Mouse (Mus musculus): ENCODE data around the gene Slc37a1. TPM values are rescaled to one million over a fixed set of nuclear protein-coding genes. Genes with fewer than 3 reads are reported as not detected.

Gene Slc37a1
- total and polyA plus RNA-seq, 3 experiments = 14.2 to 15.0 TPM; not detected in 1

- no peak for DNase-seq (ENCODE audit: low read depth, low spot score)
- no peak overlapping the region for H3K27ac ChIP-seq (ENCODE audit: control insufficient read depth, low read depth, low read length)
- H3K9ac ChIP-seq (ENCODE audit: control insufficient read depth, low read depth, low read length, poor library complexity, severe bottlenecking) = no peak overlapping the region
- peaks cover 4 to 28% of the 10 kb centered on the region in 2 experiments; a peak in 3 of 4 replicates for H3K4me1 ChIP-seq (ENCODE audit: control insufficient read depth in 1 of 2, insufficient read depth in 2 of 2, low read length in 2 of 2)
- no peaks in the 10 kb centered on the region; the same call in 1 of the 2 replicates for H3K79me2 ChIP-seq (ENCODE audit: control insufficient read depth, insufficient read depth, low read length, poor library complexity)
- peaks cover 0 to 10% of the 10 kb centered on the region in 2 experiments; a peak in 2 of 4 replicates for H3K36me3 ChIP-seq (ENCODE audit: control insufficient read depth in 1 of 2, insufficient read depth in 2 of 2, low read length in 2 of 2)
- H3K9me3 ChIP-seq (replicated peaks; ENCODE audit: insufficient read depth, low read length) = no peaks in the 10 kb centered on the region
- no peaks in the 10 kb centered on the region for H3K27me3 ChIP-seq (ENCODE audit: control insufficient read depth in 1 of 2, insufficient read depth in 2 of 2, low read length in 2 of 2)
- H3K4me3 ChIP-seq (ENCODE audit: control insufficient read depth in 1 of 2, insufficient read depth in 1 of 2, low read depth in 2 of 2, low read length in 2 of 2) = no peak overlapping the region
- no peak for TF ChIP-seq MEF2A (IDR thresholded peaks at IDR 0.05; ENCODE audit: extremely low read depth, insufficient replicate concordance, low read depth, low read length, poor library complexity, severe bottlenecking)
- no peak for TF ChIP-seq MYC (IDR thresholded peaks at IDR 0.05; ENCODE audit: low read depth, low read length)
- no peak for TF ChIP-seq GABPA (IDR thresholded peaks at IDR 0.05; ENCODE audit: low read depth, low read length)
- TF ChIP-seq HCFC1 (IDR thresholded peaks at IDR 0.05; ENCODE audit: low read depth, low read length) = no peak
- no peak for TF ChIP-seq TAL1 (IDR thresholded peaks at IDR 0.05; ENCODE audit: low read length)
- TF ChIP-seq POLR2AphosphoS5 (IDR thresholded peaks at IDR 0.05; ENCODE audit: borderline replicate concordance, low read depth, low read length) = no peak
- no peak for TF ChIP-seq TBP (IDR thresholded peaks at IDR 0.05; ENCODE audit: low read depth, low read length)
- no peak for TF ChIP-seq CTCF (IDR thresholded peaks at IDR 0.05 in 2 of 3, conservative IDR thresholded peaks at IDR 0.05 in 1 of 3; ENCODE audit: control insufficient read depth in 1 of 3, insufficient read depth in 1 of 3, low read depth in 2 of 3, low read length in 3 of 3, poor library complexity in 1 of 3, severe bottlenecking in 1 of 3)
- no peak for TF ChIP-seq USF1 (IDR thresholded peaks at IDR 0.05; ENCODE audit: low read depth, low read length)
- TF ChIP-seq TCF12 (IDR thresholded peaks at IDR 0.05; ENCODE audit: low read depth, low read length) = no peak
- no peak for TF ChIP-seq RAD21 (IDR thresholded peaks at IDR 0.05; ENCODE audit: low read depth, low read length)
- TF ChIP-seq MAFK (IDR thresholded peaks at IDR 0.05; ENCODE audit: borderline replicate concordance, low read depth, low read length) = no peak
- TF ChIP-seq CHD2 (IDR thresholded peaks at IDR 0.05; ENCODE audit: low read length) = no peak
- no peak for TF ChIP-seq KAT2A (conservative IDR thresholded peaks at IDR 0.05; ENCODE audit: low read depth, low read length)
Measured at GRCm38 (mm10) chr17:31290311-31290710, 3.7 kb downstream of the Slc37a1 start.

GRCm38 (mm10) chr17:31290859-31291258, 4.3 kb downstream of the Slc37a1 start:
- DNase-seq (ENCODE audit: low read depth, low spot score) = peak; percentile 28
- 0 out of 4 replicates have a peak, but pooled peaks of 1 of the 2 experiments have one; percentile 13 for TF ChIP-seq EP300 (IDR thresholded peaks at IDR 0.05; ENCODE audit: low read depth in 1 of 2, low read length in 2 of 2)
- TF ChIP-seq HCFC1 (IDR thresholded peaks at IDR 0.05; ENCODE audit: low read depth, low read length) = 0 out of 2 replicates have a peak, but pooled peaks have one; percentile 26
- no peak for TF ChIP-seq NELFE (IDR thresholded peaks at IDR 0.05; ENCODE audit: low read depth, low read length)
- H3K4me1 ChIP-seq (ENCODE audit: control insufficient read depth in 1 of 2, insufficient read depth in 2 of 2, low read length in 2 of 2) = peaks cover 4 to 28% of the 10 kb centered on the region in 2 experiments; a peak in 3 of 4 replicates
- no peak overlapping the region for H3K4me3 ChIP-seq (ENCODE audit: control insufficient read depth in 1 of 2, insufficient read depth in 1 of 2, low read depth in 2 of 2, low read length in 2 of 2)
- H3K79me2 ChIP-seq (ENCODE audit: control insufficient read depth, insufficient read depth, low read length, poor library complexity) = no peaks in the 10 kb centered on the region; the same call in 1 of the 2 replicates
- H3K36me3 ChIP-seq (ENCODE audit: control insufficient read depth in 1 of 2, insufficient read depth in 2 of 2, low read length in 2 of 2) = peaks cover 0 to 10% of the 10 kb centered on the region in 2 experiments; a peak in 2 of 4 replicates
- no peak overlapping the region for H3K9ac ChIP-seq (ENCODE audit: control insufficient read depth, low read depth, low read length, poor library complexity, severe bottlenecking)
- no peak overlapping the region for H3K27ac ChIP-seq (ENCODE audit: control insufficient read depth, low read depth, low read length)
- H3K9me3 ChIP-seq (replicated peaks; ENCODE audit: insufficient read depth, low read length) = no peaks in the 10 kb centered on the region
- no peaks in the 10 kb centered on the region for H3K27me3 ChIP-seq (ENCODE audit: control insufficient read depth in 1 of 2, insufficient read depth in 2 of 2, low read length in 2 of 2)

Measured in MEL (cell line).